Mouse (Mus musculus) hindbrain, postnatal 0 days (tissue): ENCODE data around the gene Dnah6. TPM values are rescaled to one million over a fixed set of nuclear protein-coding genes. Genes with fewer than 3 reads are reported as not detected.

Experiments used
- ATAC-seq: fragments of 200-750 bp; cut with Nextera tagmentation; 2 replicates; pipeline ENCODE4 v1.8.0; 2017; ENCODE audit warnings: mild to moderate bottlenecking, moderate TSS enrichment, moderate library complexity
- DNase-seq: peaks from one replicate; pipeline ENCODE4 v3.0.0-alpha.2; 2015; ENCODE audit warnings: low spot score
- H3K27ac ChIP-seq: fragments of 300-500 bp; sonication (generic); 2 replicates; pipeline ENCODE4 v1.5.1; 2014; ENCODE audit warnings: mild to moderate bottlenecking
- H3K27me3 ChIP-seq: fragments of 300-500 bp; sonication (generic); 2 replicates; pipeline ENCODE4 v1.6.1; 2014; ENCODE audit warnings: low read length, mixed read lengths; ENCODE audit not compliant: insufficient read depth
- H3K36me3 ChIP-seq: fragments of 300-500 bp; sonication (generic); 2 replicates; pipeline ENCODE4 v1.6.1; 2014; ENCODE audit warnings: low read length, mixed read lengths; ENCODE audit not compliant: insufficient read depth
- H3K4me1 ChIP-seq: fragments of 300-500 bp; sonication (generic); 2 replicates; pipeline ENCODE4 v1.6.1; 2014; ENCODE audit warnings: antibody characterized with exemption, low read length, mixed read lengths; ENCODE audit not compliant: insufficient read depth
- H3K4me2 ChIP-seq: fragments of 300-500 bp; sonication (generic); 2 replicates; pipeline ENCODE4 v1.6.1; 2014; ENCODE audit warnings: low read depth, mild to moderate bottlenecking, low read length, moderate library complexity, mixed read lengths
- H3K4me3 ChIP-seq: fragments of 300-500 bp; sonication (generic); 2 replicates; pipeline ENCODE4 v1.5.1; 2014; ENCODE audit warnings: low read length
- H3K9ac ChIP-seq: fragments of 300-500 bp; sonication (generic); replicated peaks from 2 replicates; pipeline ENCODE4 v1.6.1; 2014; ENCODE audit warnings: mild to moderate bottlenecking, low read length, moderate library complexity, mixed read lengths
- H3K9me3 ChIP-seq: fragments of 300-500 bp; sonication (generic); 2 replicates; pipeline ENCODE4 v1.6.1; 2016; ENCODE audit warnings: low read length, mixed read lengths
- CTCF ChIP-seq: IDR thresholded peaks from 2 replicates; pipeline ENCODE4 v1.5.1; 2016; ENCODE audit warnings: antibody characterized with exemption, control low read depth, low read depth
- WGBS: fragments of 180-500 bp; shearing (Covaris S2); extraction: QIAGEN DNeasy Blood & Tissue Kit; methylation state at CpG from one replicate; pipeline ENCODE4 v1.1.7; 2014; 5-methylcytosine and 5-hydroxymethylcytosine counted together
- polyA plus RNA-seq: library from polyadenylated mRNA; unstranded; fragments of >200 nt; fragmentation: Nextera tagmentation; extraction: Ambion mirVana; gene quantifications from 2 replicates; pipeline ENCODE4 v1.2.1, GENCODE M21; 2015
- total RNA-seq: library from RNA; depleted of rRNA; stranded (reverse); fragments of >200 nt; gene quantifications from 2 replicates; pipeline ENCODE4 v1.2.3, GENCODE M21; 2014

Dnah6 gene
- total and polyA plus RNA-seq, 2 experiments from 2014 or later: 0.34 to 1.5 TPM

DNA sequence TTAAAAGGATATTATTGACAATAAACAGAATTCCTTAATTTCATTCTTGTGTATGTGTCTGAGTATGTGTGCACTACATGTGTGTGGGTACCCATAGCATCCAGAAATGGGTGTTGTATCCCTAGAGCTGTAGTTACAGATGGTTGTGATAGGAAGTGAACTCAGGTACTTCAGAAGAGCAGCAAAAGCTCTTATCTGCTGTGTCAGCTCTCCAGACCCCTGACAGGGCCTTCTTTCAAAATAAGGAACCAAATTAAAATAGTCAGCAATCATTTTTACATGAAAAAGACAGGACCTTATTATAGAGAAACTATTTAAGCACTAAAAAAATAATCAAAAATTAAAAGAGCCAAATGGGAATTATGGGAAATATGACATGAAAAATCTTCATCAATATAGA lies 9.8 kb downstream of the Dnah6 start:
- ATAC-seq (no peak), DNase-seq (no peak)
- Histone ChIP-seq H3K4me3 (no peak overlapping the region), H3K4me1 (no peaks in the 10 kb centered on the region), H3K4me2 (no peak overlapping the region), H3K9me3 (no peaks in the 10 kb centered on the region), H3K27ac (no peak overlapping the region), H3K9ac (no peak overlapping the region), H3K27me3 (no peaks in the 10 kb centered on the region), H3K36me3 (no peaks in the 10 kb centered on the region)
- TF ChIP-seq CTCF: no peak

DNA sequence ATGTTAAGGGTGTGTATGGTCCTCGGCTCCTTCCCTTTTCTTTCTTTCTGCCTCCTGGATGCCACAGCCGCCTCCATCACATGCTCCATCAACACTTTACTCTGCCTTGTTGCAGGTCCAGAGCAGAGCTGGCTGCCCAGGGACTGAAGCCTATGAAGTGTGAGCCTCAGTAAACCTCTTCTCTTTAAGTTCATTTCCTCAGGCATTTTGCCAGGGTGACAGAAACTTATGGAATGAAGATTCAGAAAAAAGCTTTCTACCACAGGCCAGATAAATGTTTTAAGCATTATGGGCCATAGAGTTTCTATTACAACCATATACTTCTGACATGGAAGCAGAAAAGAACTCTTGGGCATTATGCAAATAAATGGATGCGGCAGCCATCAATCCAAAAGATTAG lies 10.4 kb downstream of the Dnah6 start:
- DNase-seq (no peak), ATAC-seq (no peak)
- Histone ChIP-seq H3K36me3 (no peaks in the 10 kb centered on the region), H3K4me3 (no peak overlapping the region), H3K4me2 (no peak overlapping the region), H3K27me3 (no peaks in the 10 kb centered on the region), H3K9ac (no peak overlapping the region), H3K4me1 (no peaks in the 10 kb centered on the region), H3K9me3 (no peaks in the 10 kb centered on the region), H3K27ac (no peak overlapping the region)
- TF ChIP-seq CTCF: no peak
- WGBS: 85% methylated on average over 3 of the region's 3 CpGs

GRCm38 (mm10) chr6:73210445-73210972 lies 10.9 kb downstream of the Dnah6 start:
- Histone ChIP-seq H3K36me3 (no peaks in the 10 kb centered on the region), H3K9ac (no peak overlapping the region), H3K4me1 (no peaks in the 10 kb centered on the region), H3K9me3 (no peaks in the 10 kb centered on the region), H3K4me2 (no peak overlapping the region), H3K27ac (no peak overlapping the region), H3K27me3 (no peaks in the 10 kb centered on the region), H3K4me3 (no peak overlapping the region)
- WGBS: 89% methylated on average over 4 of the region's 4 CpGs
- no peak for TF ChIP-seq CTCF
- ATAC-seq: no peak
- DNase-seq: no peak

- DNase-seq: no peak
- no peak for ATAC-seq
- H3K9ac ChIP-seq: no peak overlapping the region
These were observed 11.9 kb downstream of the Dnah6 start for GRCm38 (mm10) chr6:73209598-73209997.

DNA sequence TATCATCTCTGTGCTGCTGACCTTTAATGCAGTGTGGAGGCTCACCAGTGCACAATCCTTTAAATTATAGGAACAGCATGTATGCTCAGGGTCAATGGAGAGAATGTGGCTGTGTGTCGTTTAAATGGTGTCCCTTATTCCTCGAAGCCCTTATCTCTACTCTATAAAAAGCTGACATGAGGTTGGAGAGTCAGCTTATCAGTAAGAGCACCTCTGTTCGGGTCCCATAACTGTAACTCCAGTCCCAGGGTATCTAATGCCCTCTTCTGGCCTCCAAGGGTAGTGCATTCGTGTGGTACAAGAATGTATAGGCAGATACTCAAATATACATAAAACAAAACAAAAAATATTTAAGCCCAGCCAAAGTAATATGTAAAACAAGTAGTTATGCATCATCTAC lies 16.5 kb downstream of the Dnah6 start:
- no peaks in the 10 kb centered on the region for H3K4me1 ChIP-seq
- H3K4me3 ChIP-seq: no peak overlapping the region
- H3K4me2 ChIP-seq: no peak overlapping the region
- 82% methylated on average over 4 of the region's 4 CpGs for WGBS
- no peaks in the 10 kb centered on the region for H3K27me3 ChIP-seq
- H3K27ac ChIP-seq: no peak overlapping the region
- no peak for TF ChIP-seq CTCF
- H3K36me3 ChIP-seq: no peaks in the 10 kb centered on the region
- H3K9me3 ChIP-seq: no peaks in the 10 kb centered on the region
- no peak overlapping the region for H3K9ac ChIP-seq
- no peak for DNase-seq
- no peak for ATAC-seq

More at GRCm38 (mm10) chr6:73209598-73209997, 11.9 kb downstream of the Dnah6 start:
- Histone ChIP-seq H3K27ac (no peak overlapping the region), H3K4me2 (no peak overlapping the region), H3K27me3 (no peaks in the 10 kb centered on the region), H3K36me3 (no peaks in the 10 kb centered on the region), H3K4me3 (no peak overlapping the region), H3K9me3 (no peaks in the 10 kb centered on the region), H3K4me1 (no peaks in the 10 kb centered on the region)
- no peak for TF ChIP-seq CTCF
- WGBS: 91% methylated on average over 6 of the region's 6 CpGs

- H3K4me3 ChIP-seq: no peak overlapping the region
- no peaks in the 10 kb centered on the region for H3K27me3 ChIP-seq
- WGBS: 86% methylated on average over 2 of the region's 2 CpGs
- H3K27ac ChIP-seq: no peak overlapping the region
- no peaks in the 10 kb centered on the region for H3K9me3 ChIP-seq
- H3K36me3 ChIP-seq: no peaks in the 10 kb centered on the region
- H3K4me1 ChIP-seq: no peaks in the 10 kb centered on the region
- no peak overlapping the region for H3K9ac ChIP-seq
- DNase-seq: no peak
- TF ChIP-seq CTCF: no peak
- no peak for ATAC-seq
- no peak overlapping the region for H3K4me2 ChIP-seq
These were observed 17.7 kb downstream of the Dnah6 start for GRCm38 (mm10) chr6:73203724-73204123.

- Histone ChIP-seq H3K4me3 (no peak overlapping the region), H3K4me1 (no peaks in the 10 kb centered on the region), H3K9me3 (no peaks in the 10 kb centered on the region), H3K9ac (no peak overlapping the region), H3K27ac (no peak overlapping the region), H3K4me2 (no peak overlapping the region), H3K36me3 (no peaks in the 10 kb centered on the region), H3K27me3 (no peaks in the 10 kb centered on the region)
- no peak for TF ChIP-seq CTCF
- ATAC-seq: no peak
- 88% methylated on average over 13 of the region's 13 CpGs for WGBS
- no peak for DNase-seq
These were observed 26.2 kb downstream of the Dnah6 start for GRCm38 (mm10) chr6:73195291-73195690.
